Mouse (Mus musculus): ENCODE measurements around the gene Ttc38. TPM values are rescaled to one million over a fixed set of nuclear protein-coding genes. Genes with fewer than 3 reads are reported as not detected.

Gene Ttc38
- total RNA-seq, 1 experiment from 2014 or later = 23.4 TPM

DNA sequence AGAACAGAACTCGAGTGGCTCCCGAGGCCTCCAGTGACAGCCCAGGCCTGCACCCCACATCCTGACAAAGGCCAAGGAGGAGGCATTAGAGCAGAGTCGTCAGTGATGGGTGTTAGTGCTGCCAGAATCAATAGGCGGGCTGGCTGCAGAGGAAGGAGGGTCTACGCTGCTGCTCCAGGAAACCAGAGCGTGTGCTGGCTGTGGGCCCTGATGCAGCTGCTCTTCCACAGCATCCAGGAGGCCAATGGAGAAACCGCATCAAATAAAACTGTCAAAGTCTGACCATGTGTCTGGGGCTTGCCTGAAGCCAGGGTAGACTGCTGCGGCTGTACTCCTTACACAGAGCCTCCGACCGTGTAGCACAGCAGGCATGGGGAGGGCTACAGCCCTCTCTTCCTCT is 65.0 kb downstream of the Ttc38 start:
- no peak for DNase-seq

DNA sequence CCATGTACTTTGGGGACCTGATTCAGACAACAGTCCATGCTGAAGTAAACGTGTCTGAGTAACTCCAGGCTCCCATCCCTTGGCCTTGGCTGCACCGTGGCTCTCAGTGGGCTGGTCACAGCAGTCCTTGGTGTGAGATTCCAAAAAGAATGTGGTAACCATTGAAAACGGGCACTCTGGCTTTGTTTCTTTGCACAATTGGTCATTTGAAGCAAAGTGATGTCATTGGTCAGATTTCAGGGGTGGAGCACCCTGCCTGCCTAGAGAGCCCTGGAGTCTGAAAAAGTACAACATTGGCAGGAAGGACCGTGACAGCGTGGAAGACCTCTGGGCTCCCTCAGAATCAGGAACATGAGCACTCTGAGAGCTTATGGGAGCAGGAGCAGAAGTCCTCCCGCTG is 67.3 kb downstream of the Ttc38 start:
- no peak for DNase-seq

GRCm38 (mm10) chr15:85900318-85900717 is 68.2 kb downstream of the Ttc38 start:
- DNase-seq = no peak

DNA sequence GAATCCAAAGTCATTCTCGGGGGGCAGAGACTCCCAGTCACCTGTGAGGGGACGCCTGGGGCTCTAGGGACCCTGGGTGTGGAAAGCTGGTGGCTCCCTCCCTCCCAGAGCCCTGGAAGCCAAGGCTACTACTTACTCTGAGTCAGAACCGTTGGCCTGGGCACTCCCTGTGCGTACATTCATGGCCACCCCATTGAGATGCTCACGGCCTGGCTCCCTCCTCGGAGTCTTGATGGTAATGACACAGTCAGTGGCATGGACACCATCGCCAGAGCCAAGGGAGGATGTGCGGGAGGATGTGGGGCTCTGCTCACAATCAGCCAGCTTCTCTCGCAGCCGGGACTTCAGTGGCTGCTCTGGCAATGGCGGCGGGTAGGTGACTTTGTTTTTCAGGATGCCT is 68.7 kb downstream of the Ttc38 start:
- no peak for DNase-seq

DNA sequence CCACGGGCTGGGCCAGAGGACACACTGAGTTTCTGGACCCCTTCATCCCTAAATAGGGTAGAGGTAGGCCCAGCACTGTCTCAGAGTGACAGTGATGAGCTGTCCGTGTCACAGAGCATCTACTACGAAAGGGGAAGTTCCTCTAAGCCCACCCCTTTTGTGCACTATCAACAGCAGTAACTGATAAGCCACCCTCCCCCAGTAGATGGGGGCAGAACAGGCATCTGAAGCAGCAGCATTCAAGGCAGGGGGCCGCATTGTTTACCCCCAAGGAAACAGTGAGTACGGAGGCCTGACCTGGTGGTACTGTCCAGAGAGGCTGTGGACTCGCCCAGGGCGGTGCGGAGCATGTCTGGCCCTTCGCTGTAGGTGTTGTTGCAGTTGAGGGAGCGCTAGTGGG is 70.4 kb downstream of the Ttc38 start:
- DNase-seq = no peak

DNA sequence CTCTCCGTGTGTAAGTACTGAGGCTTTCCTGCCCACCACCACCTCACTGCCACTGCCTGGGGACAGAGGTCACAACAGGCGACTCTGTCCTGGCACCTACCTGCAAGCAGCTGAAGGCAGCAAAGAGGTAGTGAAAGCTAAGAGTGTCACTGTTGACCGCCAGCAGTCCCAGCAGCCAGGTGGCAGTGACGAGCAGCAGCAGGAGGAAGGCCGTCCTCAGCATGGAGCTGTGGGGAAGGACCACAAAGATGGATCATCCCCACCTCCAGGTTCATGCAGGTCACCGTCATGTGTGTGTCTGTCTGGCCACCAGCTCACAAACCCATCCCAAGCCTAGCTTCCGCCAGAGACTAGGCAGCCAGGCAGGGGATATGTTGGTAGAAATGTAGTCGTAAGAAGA is 71.7 kb downstream of the Ttc38 start:
- no peak for DNase-seq

Other genes with a start within 250 kb of the Ttc38 start
- 0.55 and 1.2 TPM in 2 replicates for gene Wnt7b, start 249.8 kb upstream of the Ttc38 start, total RNA-seq (2021)
- gene Ppara, start 97.3 kb upstream of the Ttc38 start, total RNA-seq (2021) = 28.5 and 42.3 TPM in 2 replicates
- 23.9 and 32.4 TPM in 2 replicates for gene Cdpf1, start 20.6 kb upstream of the Ttc38 start, total RNA-seq (2021)
- 0.19 and 0.43 TPM in 2 replicates for gene Pkdrej, start 10.6 kb upstream of the Ttc38 start, total RNA-seq (2021)
- 2.3 and 3.8 TPM in 2 replicates for gene Gtse1, start 27.4 kb downstream of the Ttc38 start, total RNA-seq (2021)
- 31.0 and 34.2 TPM in 2 replicates for gene Trmu, start 47.0 kb downstream of the Ttc38 start, total RNA-seq (2021)
- 6.9 and 8.7 TPM in 2 replicates for gene Celsr1, start 201.5 kb downstream of the Ttc38 start, total RNA-seq (2021)
- gene Gramd4, start 225.4 kb downstream of the Ttc38 start, total RNA-seq (2021) = 10.1 and 17.4 TPM in 2 replicates